Comparison of ENCODE assay signal across 13 mouse cellular contexts in genomic region chrX:98682603-98683002, GRCm38 (mm10).
A peak's percentile ranks its signal among the peaks of the same experiment; 100 is the strongest.
DNase-seq lines count a peak whose midpoint lies in the region; ATAC-seq and TF ChIP-seq lines count a peak whose summit lies in the region.
"Had no signal": no experiment of that assay in that cellular context is flagged by ENCODE, and none has a peak within 500 bp of the region (broad histone marks: within the 10 kb centered on the region; RNA-seq: fewer than 3 reads in every experiment).

No protein-coding gene starts in this region.

- no peaks in the 10 kb centered on the region for H3K36me3 ChIP-seq in midbrain, embryonic 14.5 days (ENCODE audit: control insufficient read depth, insufficient read depth, low read length)
- H3K36me3 ChIP-seq in midbrain, embryonic 13.5 days: no peaks in the 10 kb centered on the region
- H3K36me3 ChIP-seq: heart, embryonic 15.5 days had no signal

- peak; percentile 1 to 4 for DNase-seq in adrenal gland, postnatal 36 days
- no peak for DNase-seq in adrenal gland, adult 8-10 months
- DNase-seq in kidney, adult 9 months: peak; percentile 18
- DNase-seq in kidney, adult 18-20 months: no peak
- DNase-seq in midbrain, embryonic 14.5 days: peak; percentile 3
- no peak for DNase-seq in thymus, postnatal 4 days
- DNase-seq: cerebellum, adult 8-10 months; gastrocnemius, postnatal 25 days; liver had no signal

- no peak overlapping the region for H3K27ac ChIP-seq in midbrain, embryonic 14.5 days (replicated peaks; ENCODE audit: low read depth, low read length)
- H3K27ac ChIP-seq in midbrain, embryonic 13.5 days: no peak overlapping the region
- H3K27ac ChIP-seq in cortical plate, adult 2 months (ENCODE audit: insufficient read depth, low read length): no peak overlapping the region
- H3K27ac ChIP-seq: heart, embryonic 15.5 days had no signal

- ATAC-seq in midbrain, embryonic 14.5 days (ENCODE audit: low FRiP score, low TSS enrichment): no peak
- ATAC-seq in midbrain, embryonic 13.5 days: no peak

- H3K4me3 ChIP-seq in midbrain, embryonic 14.5 days (replicated peaks; ENCODE audit: low read depth, low read length): no peak overlapping the region
- no peak overlapping the region for H3K4me3 ChIP-seq in midbrain, embryonic 13.5 days (replicated peaks)
- no peak overlapping the region for H3K4me3 ChIP-seq in cortical plate, adult 2 months (ENCODE audit: insufficient read depth, low read length)
- H3K4me3 ChIP-seq: heart, embryonic 15.5 days; myocyte had no signal

- H3K9ac ChIP-seq in midbrain, embryonic 14.5 days (replicated peaks; ENCODE audit: low read length): no peak overlapping the region
- H3K9ac ChIP-seq in midbrain, embryonic 13.5 days (replicated peaks): no peak overlapping the region
- H3K9ac ChIP-seq: heart, embryonic 15.5 days had no signal

- H3K9me3 ChIP-seq in midbrain, embryonic 14.5 days (ENCODE audit: control insufficient read depth, low read length): no peaks in the 10 kb centered on the region
- no peaks in the 10 kb centered on the region for H3K9me3 ChIP-seq in midbrain, embryonic 13.5 days
- H3K9me3 ChIP-seq: heart, embryonic 15.5 days had no signal

- H3K4me2 ChIP-seq in midbrain, embryonic 14.5 days (ENCODE audit: low read length): no peak overlapping the region
- no peak overlapping the region for H3K4me2 ChIP-seq in midbrain, embryonic 13.5 days (replicated peaks)
- H3K4me2 ChIP-seq: heart, embryonic 15.5 days had no signal

- no peak for TF ChIP-seq POLR2A in cortical plate, adult 2 months (IDR thresholded peaks at IDR 0.05; ENCODE audit: extremely low read depth, insufficient read depth, low read length)

- TF ChIP-seq CTCF in cortical plate, adult 2 months (IDR thresholded peaks at IDR 0.05; ENCODE audit: extremely low read depth, insufficient read depth, low read length): 0 out of 2 replicates have a peak, but pooled peaks have one; percentile 16

- no peaks in the 10 kb centered on the region for H3K4me1 ChIP-seq in midbrain, embryonic 14.5 days (ENCODE audit: control insufficient read depth, insufficient read depth, low read length)
- H3K4me1 ChIP-seq in midbrain, embryonic 13.5 days (replicated peaks): no peaks in the 10 kb centered on the region
- no peaks in the 10 kb centered on the region for H3K4me1 ChIP-seq in cortical plate, adult 2 months (ENCODE audit: control insufficient read depth, insufficient read depth, low read length)
- H3K4me1 ChIP-seq: heart, embryonic 15.5 days had no signal

- H3K27me3 ChIP-seq in midbrain, embryonic 14.5 days (ENCODE audit: control insufficient read depth, insufficient read depth, low read length): no peaks in the 10 kb centered on the region
- H3K27me3 ChIP-seq in midbrain, embryonic 13.5 days: no peaks in the 10 kb centered on the region
- H3K27me3 ChIP-seq: heart, embryonic 15.5 days had no signal

Comparison
In these comparisons a context has a peak if more than half of its experiments do, and no peak if none do; other contexts are left out.
1. DNase-seq: peak in adrenal gland, postnatal 36 days (2 of 2), kidney, adult 9 months (single experiment) and midbrain, embryonic 14.5 days (single experiment); none in adrenal gland, adult 8-10 months (single experiment), kidney, adult 18-20 months (single experiment) and thymus, postnatal 4 days (single experiment).